Mouse (Mus musculus) granulocyte monocyte progenitor cell, adult 5-6 weeks (primary cell): ENCODE measurements around the gene Ranbp3. TPM values are rescaled to one million over a fixed set of nuclear protein-coding genes. Genes with fewer than 3 reads are reported as not detected.

Source experiments
- ATAC-seq: replicated peaks from 2 replicates; pipeline ENCODE4 v1.8.0; 2016; ENCODE audit warnings: mild to moderate bottlenecking, moderate TSS enrichment, inconsistent platforms; ENCODE audit not compliant: poor library complexity, severe bottlenecking
- total RNA-seq, 2 experiments: library from RNA; stranded (forward) in 1 of 2; stranded (reverse) in 1 of 2; fragments of 200-712, 200-1000 nt in 1 of 2; fragments of >200 nt in 1 of 2; fragmentation: Nextera tagmentation in 1 of 2; gene quantifications; 2 replicates each; pipeline ENCODE4 v1.2.3; 2014 to 2017

Gene Ranbp3
- total RNA-seq, 2 experiments from 2014 or later = 43.9 to 70.1 TPM

- no peak for ATAC-seq
Observed at GRCm38 (mm10) chr17:56722441-56722840, 49.3 kb downstream of the Ranbp3 start.

- ATAC-seq = no peak
Observed at GRCm38 (mm10) chr17:56723419-56724161, 50.5 kb downstream of the Ranbp3 start.

GRCm38 (mm10) chr17:56727029-56727649 lies 54.0 kb downstream of the Ranbp3 start:
- ATAC-seq = no peak

GRCm38 (mm10) chr17:56727659-56728058 lies 54.6 kb downstream of the Ranbp3 start:
- no peak for ATAC-seq

GRCm38 (mm10) chr17:56728117-56728516 lies 55.0 kb downstream of the Ranbp3 start:
- no peak for ATAC-seq

GRCm38 (mm10) chr17:56729151-56729550 lies 56.1 kb downstream of the Ranbp3 start:
- no peak for ATAC-seq

- no peak for ATAC-seq
Observed at GRCm38 (mm10) chr17:56729656-56730055, 56.6 kb downstream of the Ranbp3 start.

- ATAC-seq = peak; percentile 46; the same call in 1 of the 2 replicates
Observed at GRCm38 (mm10) chr17:56736534-56736933, 63.4 kb downstream of the Ranbp3 start.

GRCm38 (mm10) chr17:56738221-56738620 lies 65.1 kb downstream of the Ranbp3 start:
- no peak for ATAC-seq

GRCm38 (mm10) chr17:56740118-56740787 lies 67.2 kb downstream of the Ranbp3 start:
- no peak for ATAC-seq

GRCm38 (mm10) chr17:56740788-56741160 lies 67.7 kb downstream of the Ranbp3 start:
- no peak for ATAC-seq

GRCm38 (mm10) chr17:56744173-56744572 lies 71.1 kb downstream of the Ranbp3 start:
- no peak for ATAC-seq

- ATAC-seq = 0 out of 2 replicates have a peak, but pooled peaks have one; percentile 8
Observed at GRCm38 (mm10) chr17:56751404-56752072, 78.4 kb downstream of the Ranbp3 start.

GRCm38 (mm10) chr17:56753452-56753851 lies 80.4 kb downstream of the Ranbp3 start:
- ATAC-seq = no peak

- peak; percentile 60 for ATAC-seq
Observed at GRCm38 (mm10) chr17:56754271-56755185, 81.4 kb downstream of the Ranbp3 start.

- ATAC-seq = no peak
Observed at GRCm38 (mm10) chr17:56756703-56757399, 83.8 kb downstream of the Ranbp3 start.

GRCm38 (mm10) chr17:56757416-56758123 lies 84.5 kb downstream of the Ranbp3 start, which contains the start of gene Nrtn:
Gene Nrtn (minus strand): TSS chr17:56757530.
- peak; percentile 57 for ATAC-seq

- peak; percentile 32 for ATAC-seq
Observed at GRCm38 (mm10) chr17:56758132-56758531, 85.0 kb downstream of the Ranbp3 start.
